Mouse (Mus musculus) mouse embryonic stem cell (cell line): ENCODE data around the gene Vmn2r106.

Experiments used
- in situ Hi-C, 2 experiments: fragments of 300-500 bp; cut with MboI; formaldehyde crosslinking; loops; 1 replicate in 1 of 2; 3 replicates in 1 of 2; pipeline ENCODE4 v1.14.3; 2019 to 2020; ENCODE audit warnings: low sequenced_read_pairs in 2 of 2, low pct_unique_long_range_greater_than_20kb in 1 of 2, mixed read lengths in 1 of 2; ENCODE audit not compliant: unreplicated experiment in 1 of 2

Gene Vmn2r106

GRCm38 (mm10) chr17:20285453-20285852 lies at the start of gene Vmn2r106:
Vmn2r106 (minus strand) TSS chr17:20285553.
- in situ Hi-C loops, result no loop called here

GRCm38 (mm10) chr17:20305790-20306189 lies 20.4 kb upstream of the Vmn2r106 start:
- in situ Hi-C loops, result no loop called here

GRCm38 (mm10) chr17:20286906-20287305 lies 1.6 kb upstream of the Vmn2r106 start:
- in situ Hi-C loops, result no loop called here

- in situ Hi-C loops, result no loop called here
Observed at GRCm38 (mm10) chr17:20255522-20255921, 29.8 kb downstream of the Vmn2r106 start.

- in situ Hi-C loops, result no loop called here
Observed at GRCm38 (mm10) chr17:20234952-20235351, 50.4 kb downstream of the Vmn2r106 start, which contains the start of gene Vmn2r105. Vmn2r105 (minus strand) TSS chr17:20235052.
